Mouse (Mus musculus) cerebellum, adult 2 months (tissue): Measurements from ENCODE around the gene Dcaf8.
A peak's percentile ranks its signal among the peaks of the same experiment; 100 is the strongest.

Source experiments
- CTCF ChIP-seq: fragments of 200-500 bp; IDR thresholded peaks from 2 replicates; pipeline ENCODE4 v1.5.1; 2011; ENCODE audit warnings: low read depth, mild to moderate bottlenecking, control low read depth, low read length, moderate library complexity, borderline replicate concordance; ENCODE audit not compliant: insufficient read depth
- POLR2A ChIP-seq: fragments of 200-500 bp; IDR thresholded peaks from 2 replicates; pipeline ENCODE4 v1.6.1; 2011; ENCODE audit warnings: low read length, control low read depth, borderline replicate concordance; ENCODE audit not compliant: insufficient read depth

GRCm38 (mm10) chr1:172126376-172127347 is 21.2 kb upstream of the Dcaf8 start, which contains the start of gene Pex19:
- TF ChIP-seq CTCF (no peak), POLR2A (peak; percentile 66; the same call in 1 of the 2 replicates)
